Mouse (Mus musculus) forebrain, embryonic 10.5 days (tissue): ENCODE measurements around the gene Syt1. TPM values are rescaled to one million over a fixed set of nuclear protein-coding genes. Genes with fewer than 3 reads are reported as not detected.

Experiments used
- DNase-seq: peaks from one replicate; pipeline ENCODE4 v3.0.0-alpha.2; 2017; ENCODE audit warnings: low spot score; ENCODE audit errors: extremely low spot score
- H3K27ac ChIP-seq: fragments of 300-500 bp; sonication (generic); 2 replicates; pipeline ENCODE4 v1.5.1; 2016; ENCODE audit warnings: mild to moderate bottlenecking
- H3K27me3 ChIP-seq: fragments of 300-500 bp; sonication (generic); 2 replicates; pipeline ENCODE4 v1.6.1; 2016; ENCODE audit warnings: mild to moderate bottlenecking; ENCODE audit not compliant: poor library complexity, severe bottlenecking
- H3K36me3 ChIP-seq: fragments of 300-500 bp; sonication (generic); replicated peaks from 2 replicates; pipeline ENCODE4 v1.6.1; 2016; ENCODE audit warnings: mild to moderate bottlenecking, moderate library complexity
- H3K4me1 ChIP-seq: fragments of 300-500 bp; sonication (generic); 2 replicates; pipeline ENCODE4 v1.6.1; 2016
- H3K4me3 ChIP-seq: fragments of 300-500 bp; sonication (generic); 2 replicates; pipeline ENCODE4 v1.5.1; 2016; ENCODE audit warnings: mild to moderate bottlenecking, moderate library complexity
- H3K9me3 ChIP-seq: fragments of 300-500 bp; sonication (generic); 2 replicates; pipeline ENCODE4 v1.6.1; 2016; ENCODE audit warnings: mild to moderate bottlenecking, moderate library complexity
- WGBS: fragments of 180-500 bp; shearing (Covaris S2); methylation state at CpG from one replicate; pipeline ENCODE4 v1.1.7; 2016; 5-methylcytosine and 5-hydroxymethylcytosine counted together
- polyA plus RNA-seq: library from polyadenylated mRNA; unstranded; fragments of >200 nt; fragmentation: Nextera tagmentation; extraction: Ambion mirVana; gene quantifications from 2 replicates; pipeline ENCODE4 v1.2.1, GENCODE M21; 2016

Gene Syt1
- polyA plus RNA-seq, 1 experiment from 2014 or later: 3.8 TPM

GRCm38 (mm10) chr10:108509579-108509978 lies 501.2 kb downstream of the Syt1 start:
- H3K9me3 ChIP-seq: no peaks in the 10 kb centered on the region
- no peak for DNase-seq
- H3K4me1 ChIP-seq: peaks cover 10% of the 10 kb centered on the region
- H3K36me3 ChIP-seq: no peaks in the 10 kb centered on the region
- H3K4me3 ChIP-seq: no peak overlapping the region
- no peak overlapping the region for H3K27ac ChIP-seq
- 85% methylated on average over 3 of the region's 3 CpGs for WGBS
- no peaks in the 10 kb centered on the region for H3K27me3 ChIP-seq

DNA sequence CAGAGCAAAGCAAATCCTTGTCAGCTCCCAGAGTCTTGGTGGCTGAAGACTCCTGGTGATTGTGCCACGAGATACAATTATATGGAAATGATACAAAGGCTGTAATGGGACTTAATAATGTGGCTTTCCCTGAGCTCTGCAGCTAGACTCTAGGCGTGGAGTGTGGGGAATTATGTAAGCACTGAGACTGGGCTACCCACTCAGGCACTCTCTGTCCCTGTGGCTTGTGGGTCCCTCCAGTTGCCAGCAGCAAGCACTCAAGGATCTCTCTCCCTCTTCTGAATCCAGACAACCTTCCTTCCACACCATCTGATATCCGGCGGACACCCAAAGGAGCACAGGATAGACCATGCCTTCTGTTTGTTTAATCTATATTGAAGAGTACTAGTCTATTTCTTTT lies 503.9 kb downstream of the Syt1 start:
- H3K27me3 ChIP-seq: no peaks in the 10 kb centered on the region
- H3K9me3 ChIP-seq: no peaks in the 10 kb centered on the region
- H3K4me3 ChIP-seq: no peak overlapping the region
- no peak for DNase-seq
- H3K36me3 ChIP-seq: no peaks in the 10 kb centered on the region
- 74% methylated on average over 4 of the region's 4 CpGs for WGBS
- no peak overlapping the region for H3K27ac ChIP-seq
- peaks cover 16% of the 10 kb centered on the region for H3K4me1 ChIP-seq

- Histone ChIP-seq H3K27me3 (no peaks in the 10 kb centered on the region), H3K9me3 (no peaks in the 10 kb centered on the region), H3K4me3 (no peak overlapping the region), H3K36me3 (no peaks in the 10 kb centered on the region), H3K4me1 (peaks cover 16% of the 10 kb centered on the region), H3K27ac (no peak overlapping the region)
- no peak for DNase-seq
- 78% methylated on average over 7 of the region's 7 CpGs for WGBS
These were observed 505.9 kb downstream of the Syt1 start for GRCm38 (mm10) chr10:108504925-108505324.

GRCm38 (mm10) chr10:108504128-108504870 lies 506.5 kb downstream of the Syt1 start:
- Histone ChIP-seq H3K27me3 (no peaks in the 10 kb centered on the region), H3K4me3 (no peak overlapping the region), H3K27ac (no peak overlapping the region), H3K36me3 (no peaks in the 10 kb centered on the region), H3K9me3 (no peaks in the 10 kb centered on the region), H3K4me1 (peaks cover 16% of the 10 kb centered on the region)
- no peak for DNase-seq
- 81% methylated on average over 21 of the region's 21 CpGs for WGBS

- no peak for DNase-seq
- Histone ChIP-seq H3K4me1 (peaks cover 3% of the 10 kb centered on the region; the same call in 1 of the 2 replicates), H3K36me3 (no peaks in the 10 kb centered on the region), H3K27me3 (peaks cover 13% of the 10 kb centered on the region), H3K4me3 (no peak overlapping the region), H3K27ac (no peak overlapping the region), H3K9me3 (peaks cover 12% of the 10 kb centered on the region; the same call in 1 of the 2 replicates)
- 87% methylated on average over 7 of the region's 7 CpGs for WGBS
These were observed 520.6 kb downstream of the Syt1 start for GRCm38 (mm10) chr10:108490231-108490630.

DNA sequence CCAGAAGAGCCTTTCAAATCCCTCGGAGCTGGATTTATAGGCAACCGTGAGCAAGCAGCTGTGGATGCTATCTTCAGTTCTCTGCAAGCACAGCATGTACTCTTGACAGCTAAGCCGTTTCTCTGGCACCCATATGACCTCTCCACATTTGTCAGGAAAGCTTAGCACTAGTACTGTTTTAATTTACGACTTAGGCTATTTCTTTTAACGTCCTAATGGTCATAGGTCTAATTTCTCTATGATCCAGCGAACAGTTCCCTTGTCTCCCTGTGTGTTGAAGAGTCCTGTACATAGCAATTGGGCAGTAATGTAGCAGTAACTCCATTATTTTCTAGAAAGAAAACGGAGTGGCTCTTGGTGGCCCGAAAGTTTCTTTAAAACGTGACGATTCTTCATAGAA lies 526.8 kb downstream of the Syt1 start:
- no peak overlapping the region for H3K27ac ChIP-seq
- no peak overlapping the region for H3K4me3 ChIP-seq
- no peaks in the 10 kb centered on the region for H3K9me3 ChIP-seq
- H3K4me1 ChIP-seq: peaks cover 13% of the 10 kb centered on the region; the same call in 1 of the 2 replicates
- 91% methylated on average over 10 of the region's 10 CpGs for WGBS
- DNase-seq: no peak
- H3K36me3 ChIP-seq: no peaks in the 10 kb centered on the region
- peaks cover 28% of the 10 kb centered on the region for H3K27me3 ChIP-seq

GRCm38 (mm10) chr10:108480146-108480850 lies 530.5 kb downstream of the Syt1 start:
- WGBS: 87% methylated on average over 11 of the region's 11 CpGs
- H3K27ac ChIP-seq: no peak overlapping the region

DNA sequence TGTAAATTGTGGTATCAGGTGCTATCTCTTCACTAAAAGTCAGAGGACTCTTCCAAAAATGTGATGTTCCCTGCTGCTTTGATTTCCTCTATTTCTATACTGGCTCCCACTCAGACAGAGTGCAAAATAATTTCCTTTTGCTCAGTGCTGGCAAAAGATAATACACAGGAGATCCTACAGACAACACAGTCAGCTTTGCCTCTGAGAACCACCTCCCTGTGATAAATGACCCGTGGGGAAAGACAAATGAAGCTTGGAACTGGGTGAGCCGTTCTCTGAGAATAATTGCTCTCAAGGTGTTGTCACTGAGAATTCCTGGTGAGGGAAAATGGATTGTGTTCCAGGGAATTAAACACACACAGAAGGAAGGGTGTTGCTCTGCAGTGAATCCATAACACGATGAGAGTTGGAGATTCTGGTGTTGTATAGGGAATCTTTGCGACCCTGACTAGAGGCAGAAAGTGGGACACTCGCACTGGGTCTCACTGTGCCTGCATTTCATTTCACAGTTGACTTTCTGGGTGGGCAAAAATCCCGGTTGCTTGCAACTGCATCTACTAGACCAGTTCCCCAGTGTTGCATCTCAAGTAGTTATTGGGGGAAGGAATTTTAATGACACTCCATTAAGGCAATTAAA lies 540.3 kb downstream of the Syt1 start:
- H3K9me3 ChIP-seq: peaks cover 4% of the 10 kb centered on the region; the same call in 1 of the 2 replicates
- peaks cover 5% of the 10 kb centered on the region; the same call in 1 of the 2 replicates for H3K4me1 ChIP-seq
- no peaks in the 10 kb centered on the region for H3K36me3 ChIP-seq
- no peak overlapping the region for H3K4me3 ChIP-seq
- WGBS: 47% methylated on average over 6 of the region's 6 CpGs
- no peak overlapping the region for H3K27ac ChIP-seq
- H3K27me3 ChIP-seq: no peaks in the 10 kb centered on the region
- no peak for DNase-seq

More at GRCm38 (mm10) chr10:108480146-108480850, 530.5 kb downstream of the Syt1 start:
- Histone ChIP-seq H3K9me3 (0 out of 2 replicates have a peak, but pooled peaks cover 4% of the 10 kb centered on the region), H3K4me1 (peaks cover 11% of the 10 kb centered on the region; the same call in 1 of the 2 replicates), H3K27me3 (peaks cover 15% of the 10 kb centered on the region), H3K36me3 (no peaks in the 10 kb centered on the region), H3K4me3 (no peak overlapping the region)
- DNase-seq: no peak

DNA sequence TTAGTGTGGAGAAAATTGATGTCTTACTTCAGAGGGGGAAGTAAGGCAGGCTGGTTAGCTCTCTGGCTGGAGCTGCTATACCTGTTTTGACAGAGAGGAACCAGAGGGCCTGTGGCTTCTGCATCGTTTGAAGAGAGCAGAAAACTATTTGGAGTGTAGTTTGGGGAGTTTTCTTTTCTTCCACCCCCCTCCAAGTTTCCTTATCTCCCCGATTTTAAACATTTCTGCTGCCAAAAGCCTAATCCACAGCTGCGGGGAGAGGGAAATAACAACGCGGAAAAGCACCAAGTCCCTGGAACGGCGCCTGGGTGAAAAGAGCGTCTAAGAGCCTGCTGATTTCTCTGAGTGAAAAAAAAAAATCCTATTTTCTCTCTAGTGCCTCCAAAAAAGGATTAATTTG lies 544.2 kb downstream of the Syt1 start:
- no peak for DNase-seq
- Histone ChIP-seq H3K4me1 (peaks cover 9% of the 10 kb centered on the region), H3K36me3 (no peaks in the 10 kb centered on the region), H3K27ac (no peak overlapping the region), H3K9me3 (no peaks in the 10 kb centered on the region), H3K27me3 (no peaks in the 10 kb centered on the region), H3K4me3 (no peak overlapping the region)
- WGBS: 70% methylated on average over 8 of the region's 8 CpGs

DNA sequence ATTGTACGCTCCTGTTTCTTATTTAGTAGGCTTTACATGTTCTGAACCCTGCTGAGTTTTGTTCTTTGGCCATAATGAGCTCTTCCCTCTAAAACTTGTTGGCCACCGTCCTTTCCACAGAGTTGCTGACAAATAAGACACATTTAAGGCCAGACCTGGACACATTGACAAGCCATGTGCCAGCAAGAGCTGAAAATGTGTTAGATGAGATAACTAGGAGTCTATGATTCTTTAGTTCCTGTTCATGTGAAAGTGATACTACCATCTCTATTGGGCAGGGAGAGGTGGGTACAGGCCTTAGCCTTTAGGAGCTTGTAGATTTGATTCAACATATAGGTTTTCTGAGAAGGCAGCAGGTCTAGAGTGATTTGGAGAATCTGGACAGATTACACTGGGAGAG lies 548.9 kb downstream of the Syt1 start:
- H3K4me1 ChIP-seq: peaks cover 10% of the 10 kb centered on the region
- no peaks in the 10 kb centered on the region for H3K27me3 ChIP-seq
- H3K4me3 ChIP-seq: no peak overlapping the region
- H3K27ac ChIP-seq: no peak overlapping the region
- H3K36me3 ChIP-seq: no peaks in the 10 kb centered on the region
- 64% methylated on average over 2 of the region's 2 CpGs for WGBS
- H3K9me3 ChIP-seq: no peaks in the 10 kb centered on the region
- no peak for DNase-seq

DNA sequence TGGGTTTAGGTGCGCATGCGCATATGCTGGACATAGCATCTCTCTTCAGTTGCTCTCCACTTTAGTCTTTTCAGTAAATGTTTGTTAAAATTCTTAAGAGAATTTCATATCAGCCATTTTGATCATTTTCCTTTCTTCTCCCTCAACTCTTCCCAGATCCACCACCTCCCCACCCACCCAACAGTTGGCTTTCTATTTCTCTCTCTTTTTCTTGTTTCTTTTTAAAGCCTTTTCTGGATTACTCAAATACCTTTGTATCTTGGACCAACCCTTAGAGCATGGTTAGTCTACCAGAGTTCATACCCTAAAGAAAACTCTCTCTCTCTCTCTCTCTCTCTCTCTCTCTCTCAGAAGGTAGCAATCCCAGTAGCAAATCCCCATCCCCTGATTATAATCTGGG lies 553.7 kb downstream of the Syt1 start:
- WGBS: 100% methylated on average over 2 of the region's 2 CpGs
- Histone ChIP-seq H3K27ac (no peak overlapping the region), H3K4me1 (peaks cover 10% of the 10 kb centered on the region), H3K4me3 (no peak overlapping the region), H3K27me3 (no peaks in the 10 kb centered on the region), H3K36me3 (no peaks in the 10 kb centered on the region), H3K9me3 (no peaks in the 10 kb centered on the region)
- no peak for DNase-seq

DNA sequence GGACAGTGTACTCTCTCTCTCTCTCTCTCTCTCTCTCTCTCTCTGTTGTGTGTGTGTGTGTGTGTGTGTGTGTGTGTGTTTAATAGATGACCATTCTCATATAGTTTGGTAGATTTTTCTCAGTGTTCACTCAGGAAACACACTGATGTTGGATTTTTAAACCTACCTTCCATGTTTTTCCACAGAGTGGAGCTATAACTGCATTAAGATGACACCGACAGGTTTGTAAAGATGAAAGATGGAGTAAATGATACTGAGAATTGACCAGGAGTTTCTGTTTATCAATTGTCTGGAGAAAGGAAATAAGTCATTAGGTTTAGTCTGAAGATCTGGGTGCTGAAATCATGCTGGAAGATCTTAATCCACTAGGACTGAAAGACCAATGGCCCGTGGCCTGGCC lies 554.9 kb downstream of the Syt1 start:
- Histone ChIP-seq H3K27ac (no peak overlapping the region), H3K36me3 (no peaks in the 10 kb centered on the region), H3K4me1 (no peaks in the 10 kb centered on the region), H3K27me3 (no peaks in the 10 kb centered on the region), H3K9me3 (no peaks in the 10 kb centered on the region), H3K4me3 (no peak overlapping the region)
- 93% methylated on average over 2 of the region's 2 CpGs for WGBS
- DNase-seq: no peak

DNA sequence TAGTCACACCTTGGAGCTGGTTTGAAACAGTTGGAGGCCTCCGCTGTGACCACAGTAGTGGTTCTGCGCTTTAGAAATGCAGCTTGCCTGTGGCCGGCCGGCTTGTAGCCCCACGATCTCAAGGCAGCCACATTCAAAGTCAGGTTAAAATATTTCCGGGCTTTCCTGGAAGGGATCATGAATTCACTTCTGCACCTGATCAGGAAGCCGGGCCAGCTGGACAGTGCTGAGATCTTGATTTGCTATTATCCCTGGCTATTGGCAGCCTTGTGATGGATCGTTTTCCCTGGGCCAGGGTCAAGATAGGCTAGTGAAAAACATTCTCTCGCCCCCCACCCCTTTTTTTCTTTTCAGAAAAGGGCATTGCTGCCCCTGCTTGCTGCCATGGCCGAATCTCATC lies 555.6 kb downstream of the Syt1 start:
- Histone ChIP-seq H3K9me3 (no peaks in the 10 kb centered on the region), H3K27me3 (no peaks in the 10 kb centered on the region), H3K36me3 (no peaks in the 10 kb centered on the region), H3K4me1 (no peaks in the 10 kb centered on the region), H3K27ac (no peak overlapping the region), H3K4me3 (no peak overlapping the region)
- no peak for DNase-seq
- 86% methylated on average over 10 of the region's 10 CpGs for WGBS
